Mouse (Mus musculus) heart, adult 2 months (tissue): Measurements from ENCODE around the gene Btf3. TPM values are rescaled to one million over a fixed set of nuclear protein-coding genes. Genes with fewer than 3 reads are reported as not detected.
A peak's percentile ranks its signal among the peaks of the same experiment; 100 is the strongest.

ENCODE experiments used
- DNase-seq, 2 experiments: peaks; one replicate each; pipeline ENCODE4 v3.0.0; 2021
- H3K27ac ChIP-seq: fragments of 200-600 bp; 2 replicates; pipeline ENCODE4 v1.8.1; 2022
- H3K27me3 ChIP-seq: fragments of 200-500 bp; 2 replicates; pipeline ENCODE4 v1.6.1; 2012; ENCODE audit warnings: mild to moderate bottlenecking, low read length, inconsistent platforms, mixed read lengths; ENCODE audit not compliant: control insufficient read depth, insufficient read depth
- H3K36me3 ChIP-seq: fragments of 200-500 bp; 2 replicates; pipeline ENCODE4 v1.6.1; 2012; ENCODE audit warnings: low read length, inconsistent platforms; ENCODE audit not compliant: control insufficient read depth, insufficient read depth
- H3K4me1 ChIP-seq: fragments of 200-500 bp; 2 replicates; pipeline ENCODE4 v1.6.1; 2011; ENCODE audit warnings: low read length; ENCODE audit not compliant: control insufficient read depth, insufficient read depth
- H3K4me3 ChIP-seq: fragments of 200-600 bp; 2 replicates; pipeline ENCODE4 v1.8.1; 2022
- H3K79me2 ChIP-seq: fragments of 200-500 bp; replicated peaks from 2 replicates; pipeline ENCODE4 v1.6.1; 2012; ENCODE audit warnings: mild to moderate bottlenecking, inconsistent platforms, low read length, moderate library complexity, mixed read lengths; ENCODE audit not compliant: control insufficient read depth, insufficient read depth
- H3K9ac ChIP-seq: fragments of 200-500 bp; 2 replicates; pipeline ENCODE4 v1.6.1; 2012; ENCODE audit warnings: low read depth, mild to moderate bottlenecking, control low read depth, inconsistent platforms, low read length, mixed read lengths
- CTCF ChIP-seq: fragments of 200-600 bp; IDR thresholded peaks from 2 replicates; pipeline ENCODE4 v1.8.1; 2022; ENCODE audit warnings: antibody characterized with exemption, mild to moderate bottlenecking, moderate library complexity
- EP300 ChIP-seq: fragments of 200-500 bp; IDR thresholded peaks from 2 replicates; pipeline ENCODE4 v1.6.1; 2011; ENCODE audit warnings: low read depth, low read length, control low read depth; ENCODE audit not compliant: insufficient read depth
- POLR2A ChIP-seq: fragments of 200-500 bp; IDR thresholded peaks from 2 replicates; pipeline ENCODE4 v1.6.1; 2011; ENCODE audit warnings: mild to moderate bottlenecking, low read depth, low read length, control low read depth; ENCODE audit not compliant: insufficient read depth
- WGBS: fragments of 180-500 bp; shearing (Covaris S2); methylation state at CpG from one replicate; pipeline ENCODE4 v1.1.7; 2018; 5-methylcytosine and 5-hydroxymethylcytosine counted together
- intact Hi-C: fragments of 180-260 bp; cut with DNase I; formaldehyde crosslinking; loops from one replicate; pipeline ENCODE4 v1.15.1; 2025
- polyA plus RNA-seq: library from polyadenylated mRNA; depleted of rRNA; stranded (reverse); fragments of >200 nt; gene quantifications from 2 replicates; pipeline ENCODE4 v1.2.3, GENCODE M21; 2012; rRNA removed
- total RNA-seq, 2 experiments: library from RNA; stranded (reverse); gene quantifications; 2 replicates each; pipeline ENCODE4 v1.2.3; 2021

The Btf3 gene
- total and polyA plus RNA-seq, 3 experiments = 88.2 to 218 (median 193) TPM

- H3K27me3 ChIP-seq = no peaks in the 10 kb centered on the region
- H3K4me3 ChIP-seq = peak overlapping the region; percentile 78; the same call in 1 of the 2 replicates
- H3K4me1 ChIP-seq = no peaks in the 10 kb centered on the region; the same call in none of the 2 replicates
- H3K36me3 ChIP-seq = peaks cover 5% of the 10 kb centered on the region; the same call in 1 of the 2 replicates
- H3K79me2 ChIP-seq = no peaks in the 10 kb centered on the region
- TF ChIP-seq POLR2A = no peak
- no peak for TF ChIP-seq EP300
- no peak for TF ChIP-seq CTCF
- H3K27ac ChIP-seq = peak overlapping the region; percentile 94
- DNase-seq = no peak
- WGBS = 18% methylated on average over 5 of the region's 5 CpGs
- intact Hi-C loops = loop anchor here (5.0 to 10.0 kb wide), 3 partner anchors 53 to 1127 kb away; partner anchors contain the start of genes Btf3, Gfm2, Hexb and Nsa2
- no peak overlapping the region for H3K9ac ChIP-seq
Measured at GRCm38 (mm10) chr13:98264111-98264510, 52.7 kb downstream of the Btf3 start.

- H3K79me2 ChIP-seq = no peaks in the 10 kb centered on the region
- under 1% methylated on average over 16 of the region's 16 CpGs for WGBS
- intact Hi-C loops = loop anchor here (2.0 to 10.0 kb wide), 4 partner anchors 35 to 1126 kb away; partner anchors contain the start of genes Btf3, Gfm2, Hexb and Nsa2
- H3K4me3 ChIP-seq = peak overlapping the region; percentile 78
- no peak for TF ChIP-seq CTCF
- TF ChIP-seq EP300 = no peak
- no peak for TF ChIP-seq POLR2A
- peak overlapping the region; percentile 85 for H3K9ac ChIP-seq
- H3K27ac ChIP-seq = peak overlapping the region; percentile 94
- H3K27me3 ChIP-seq = no peaks in the 10 kb centered on the region
- DNase-seq = no peak
- H3K4me1 ChIP-seq = no peaks in the 10 kb centered on the region; the same call in none of the 2 replicates
- H3K36me3 ChIP-seq = peaks cover 5% of the 10 kb centered on the region; the same call in 1 of the 2 replicates
Measured at GRCm38 (mm10) chr13:98263458-98263987, 53.3 kb downstream of the Btf3 start.

- Histone ChIP-seq H3K9ac (peak within 1 kb of the TSS; percentile 85), H3K27me3 (no peaks in the 10 kb centered on the region), H3K79me2 (no peaks in the 10 kb centered on the region), H3K4me3 (peak within 1 kb of the TSS; percentile 78), H3K4me1 (no peaks in the 10 kb centered on the region; the same call in none of the 2 replicates), H3K36me3 (peaks cover 5% of the 10 kb centered on the region; the same call in 1 of the 2 replicates), H3K27ac (peak within 1 kb of the TSS; percentile 94)
- peak; percentile 67 for TF ChIP-seq POLR2A
- no peak for TF ChIP-seq CTCF
- peak; percentile 72 for TF ChIP-seq EP300
- intact Hi-C loops = loop anchor here (2.0 to 10.0 kb wide), 4 partner anchors 36 to 1126 kb away; partner anchors contain the start of genes Btf3, Gfm2, Hexb and Nsa2
- peak; percentile 97 to 99 for DNase-seq
- under 1% methylated on average over 71 of the region's 71 CpGs for WGBS
Measured at GRCm38 (mm10) chr13:98262636-98263457, 54.0 kb downstream of the Btf3 start, which contains the start of the genes Utp15 and Ankra2. Gene Utp15, minus strand, starts transcription at chr13:98263041. Gene Ankra2, plus strand, starts transcription at chr13:98263074.

Other genes with a start within 250 kb of the Btf3 start
- gene Arhgef28, start 110.6 kb downstream of the Btf3 start, total RNA-seq = 1 to 10 TPM; 4.6 to 5.2 TPM
- 2.4 and 3.8 TPM in 2 replicates for gene Arhgef28, start 110.6 kb downstream of the Btf3 start, polyA plus RNA-seq
- gene Utp15, start 54.0 kb downstream of the Btf3 start, total RNA-seq = 1 to 10 TPM; 5.7 to 6.7 TPM
- 4.2 and 6.2 TPM in 2 replicates for gene Utp15, start 54.0 kb downstream of the Btf3 start, polyA plus RNA-seq
- gene Ankra2, start 53.9 kb downstream of the Btf3 start, total RNA-seq = 10 to 100 TPM; 35.6 to 46.8 TPM
- 11.3 and 17.2 TPM in 2 replicates for gene Ankra2, start 53.9 kb downstream of the Btf3 start, polyA plus RNA-seq
- gene Gm21976, start 37.1 kb downstream of the Btf3 start, total RNA-seq = not detected
- not detected in 2 replicates for gene Gm21976, start 37.1 kb downstream of the Btf3 start, polyA plus RNA-seq
- gene Foxd1, start 37.2 kb upstream of the Btf3 start, total RNA-seq = under 1 TPM in 1 of 2 experiments, not detected in 1; 0.05 TPM
- 0.03 and 0.06 TPM in 2 replicates for gene Foxd1, start 37.2 kb upstream of the Btf3 start, polyA plus RNA-seq
- gene Gm10320, start 175.0 kb upstream of the Btf3 start, total RNA-seq = not detected
- gene Gm10320, start 175.0 kb upstream of the Btf3 start, polyA plus RNA-seq = 0.27 TPM in 1 of 2 replicates, not detected in the other